Mouse (Mus musculus) left cerebral cortex, adult 9 months (tissue): ENCODE results near the gene Eya3.
"Not testable (repeated sequence)": the region's sequence is repeated elsewhere in the genome, so short reads cannot be mapped to it uniquely, and the experiment has no call there.

Experiments used
- DNase-seq, 2 experiments: peaks; one replicate each; pipeline ENCODE4 v3.0.0; 2022; ENCODE audit warnings: low spot score in 2 of 2

Eya3 gene

DNA sequence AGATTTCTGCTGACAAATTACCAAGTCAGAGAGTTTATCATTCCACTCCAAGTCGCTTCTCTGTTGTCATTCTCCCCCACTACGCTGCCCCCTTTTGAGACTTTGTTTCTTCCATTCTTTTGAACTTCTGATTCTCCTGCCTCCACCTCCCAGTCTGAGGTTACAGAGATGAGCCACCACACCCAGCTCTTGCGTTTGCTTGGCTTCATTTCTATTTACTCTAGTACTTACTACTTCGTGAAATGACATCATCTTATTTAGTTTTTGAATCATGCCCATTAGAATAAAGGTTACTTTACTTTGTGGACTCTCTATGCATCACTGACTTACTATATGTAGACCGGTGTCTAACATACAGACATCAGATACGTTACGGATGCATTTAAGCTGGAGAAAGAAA is 8.7 kb downstream of the Eya3 start:
- no peak for DNase-seq

GRCm38 (mm10) chr4:132649271-132649999 is 10.6 kb downstream of the Eya3 start:
- DNase-seq = no peak

DNA sequence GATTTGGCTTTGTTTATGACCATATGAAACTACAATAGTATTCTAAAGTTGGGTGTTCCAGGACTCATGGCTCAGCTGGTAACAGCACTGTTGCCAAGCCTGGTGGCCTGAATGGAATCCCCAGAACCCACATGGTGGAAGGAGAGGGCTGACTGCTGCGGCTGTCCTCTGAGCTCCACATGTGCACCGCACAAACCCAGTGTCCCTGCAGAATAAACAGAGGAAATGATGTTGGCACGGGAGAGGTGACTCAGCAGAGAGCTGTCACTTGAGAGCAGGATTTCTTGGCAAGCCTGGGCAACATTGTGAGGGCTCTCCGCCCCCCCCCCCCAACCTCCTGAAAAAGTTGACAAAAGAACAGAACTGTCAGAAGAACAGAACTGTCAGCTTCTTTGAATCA is 14.1 kb downstream of the Eya3 start:
- no peak for DNase-seq

DNA sequence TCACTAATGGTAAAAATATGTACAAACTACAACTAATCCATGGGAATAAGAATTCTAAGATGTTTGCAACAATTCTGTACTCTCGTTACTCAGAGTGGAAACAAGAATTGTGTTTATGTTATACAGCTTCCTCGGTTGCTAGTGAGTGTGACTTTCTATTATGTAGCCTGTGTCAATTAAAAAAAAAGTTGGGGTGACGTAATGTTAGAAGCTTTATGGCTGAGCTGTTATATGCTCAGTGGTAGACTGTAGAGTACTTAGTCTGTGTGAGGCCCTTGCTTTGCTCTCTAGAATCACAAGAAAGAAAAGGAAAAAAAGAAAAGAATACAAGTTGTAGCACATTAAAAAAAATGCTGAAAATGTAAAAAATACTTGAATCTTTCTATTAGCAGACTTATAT is 15.0 kb downstream of the Eya3 start:
- DNase-seq = no peak

GRCm38 (mm10) chr4:132655290-132655689 is 16.5 kb downstream of the Eya3 start:
- no peak for DNase-seq

- no peak for DNase-seq
Observed at GRCm38 (mm10) chr4:132659106-132659505, 20.3 kb downstream of the Eya3 start.

GRCm38 (mm10) chr4:132672697-132673096 is 33.9 kb downstream of the Eya3 start:
- no peak for DNase-seq

- DNase-seq = peak in 1 of 2 experiments; percentile 41
Observed at GRCm38 (mm10) chr4:132676771-132677539, 38.2 kb downstream of the Eya3 start.

GRCm38 (mm10) chr4:132689634-132690033 is 50.8 kb downstream of the Eya3 start:
- DNase-seq = no peak

- no peak for DNase-seq
Observed at GRCm38 (mm10) chr4:132693366-132693765, 54.6 kb downstream of the Eya3 start.

GRCm38 (mm10) chr4:132702076-132702475 is 63.3 kb downstream of the Eya3 start:
- no peak for DNase-seq

GRCm38 (mm10) chr4:132706885-132707284 is 68.1 kb downstream of the Eya3 start:
- no peak for DNase-seq

- DNase-seq = no peak
Observed at GRCm38 (mm10) chr4:132713181-132713580, 74.4 kb downstream of the Eya3 start.

DNA sequence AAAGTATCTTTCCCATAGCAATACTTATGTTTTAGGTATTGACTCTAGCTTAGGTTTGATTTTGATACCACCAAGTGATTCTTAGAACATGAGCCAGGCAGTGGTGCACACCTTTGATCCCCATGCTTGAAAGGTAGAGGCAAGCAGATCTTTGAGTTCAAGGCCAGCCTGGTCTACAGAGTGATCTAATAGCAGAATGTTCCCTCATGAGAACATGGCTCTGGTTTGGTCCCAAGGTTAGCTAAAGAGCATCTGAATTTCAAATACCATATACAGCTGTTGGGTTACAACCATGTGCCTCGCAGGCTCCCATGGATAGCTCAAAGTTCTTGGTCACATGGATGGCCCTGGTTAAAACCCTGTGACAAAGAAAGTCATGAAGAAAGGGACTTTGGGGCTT is 79.5 kb downstream of the Eya3 start:
- DNase-seq = no peak

GRCm38 (mm10) chr4:132728233-132728632 is 89.4 kb downstream of the Eya3 start:
- DNase-seq = no peak

- DNase-seq = no peak
Observed at GRCm38 (mm10) chr4:132731616-132732015, 92.8 kb downstream of the Eya3 start.

DNA sequence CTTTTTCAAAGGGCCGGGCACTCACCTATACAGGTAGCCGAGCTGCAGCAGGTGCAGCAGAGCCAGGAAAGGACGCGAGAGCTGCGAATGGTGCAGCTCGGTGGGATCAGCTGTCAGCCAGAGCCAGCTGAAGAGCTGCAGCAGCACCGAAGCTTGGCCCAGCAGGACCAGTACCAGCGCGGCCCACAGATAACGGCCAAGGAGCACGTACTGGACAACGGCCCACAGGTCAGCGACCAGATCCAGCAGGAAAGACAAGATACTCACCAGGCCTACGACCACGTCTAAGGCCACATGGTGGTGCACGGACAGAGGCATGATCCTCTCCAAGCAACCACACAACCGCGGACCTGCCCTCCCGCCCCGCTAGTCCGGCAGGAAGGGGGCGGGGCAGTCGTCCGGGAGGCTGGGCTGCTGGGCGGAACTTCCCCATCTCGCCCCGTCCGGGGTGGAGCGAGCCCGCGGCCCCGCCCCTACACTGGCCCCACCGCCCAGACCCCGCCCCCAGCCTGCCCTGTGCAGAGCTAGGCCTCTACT is 93.4 kb downstream of the Eya3 start, which contains the start of gene Xkr8:
Gene Xkr8 (minus strand): TSS at position 399 of the 537 bp plus-strand sequence.
- peak in 1 of 2 experiments; percentile 62 for DNase-seq

DNA sequence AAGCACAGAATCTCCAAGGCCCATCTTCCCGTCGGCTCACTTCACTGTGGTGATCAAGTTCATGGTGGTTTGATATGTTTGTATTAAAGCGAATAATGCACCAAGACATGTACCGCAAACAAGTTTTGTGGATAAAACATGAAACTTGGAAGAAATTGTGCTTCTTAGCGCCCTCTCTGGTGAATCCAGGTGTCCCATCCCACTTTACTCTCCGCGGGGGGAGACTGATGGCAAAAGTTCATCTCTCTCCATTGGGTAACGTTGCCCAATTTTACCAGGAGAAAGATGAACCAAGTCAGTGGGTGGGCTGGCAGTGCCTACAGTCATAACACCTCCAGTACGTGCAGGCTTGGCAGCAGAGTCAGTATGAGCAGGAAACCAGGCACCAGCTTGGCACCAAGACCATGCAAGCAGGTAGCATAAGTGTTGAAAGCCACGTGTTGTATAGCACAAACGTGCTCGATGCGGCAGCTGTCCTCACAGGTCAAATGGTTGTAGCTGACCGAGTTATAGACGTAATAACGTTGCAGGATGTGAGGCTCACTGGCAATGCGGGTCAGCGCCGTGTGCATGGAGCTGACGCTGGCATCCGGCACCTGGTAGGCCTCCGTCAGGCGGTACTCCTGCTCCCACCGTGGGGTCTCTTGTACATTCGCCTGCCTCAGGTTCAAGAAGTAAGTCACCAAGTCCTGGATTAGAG is 94.4 kb downstream of the Eya3 start:
- DNase-seq = no peak

DNA sequence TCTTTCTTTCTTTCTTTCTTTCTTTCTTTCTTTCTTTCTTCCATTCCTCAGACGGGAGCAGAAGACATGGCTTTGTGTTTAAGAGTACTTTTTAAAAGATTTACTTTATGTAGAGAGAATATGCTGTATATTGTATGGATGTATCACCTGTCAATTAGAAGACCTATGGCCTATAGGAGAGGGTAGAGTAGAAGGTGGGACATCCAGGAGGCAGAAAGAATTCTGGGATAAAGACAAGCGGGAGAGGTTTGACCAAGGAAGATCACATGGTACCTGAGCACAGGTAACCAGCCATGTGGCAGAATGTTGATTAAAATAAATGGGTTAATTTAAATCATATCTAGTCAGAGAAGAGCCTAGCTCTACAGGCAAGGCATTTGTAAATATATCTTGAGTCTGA is 96.0 kb downstream of the Eya3 start:
- DNase-seq = no peak

DNA sequence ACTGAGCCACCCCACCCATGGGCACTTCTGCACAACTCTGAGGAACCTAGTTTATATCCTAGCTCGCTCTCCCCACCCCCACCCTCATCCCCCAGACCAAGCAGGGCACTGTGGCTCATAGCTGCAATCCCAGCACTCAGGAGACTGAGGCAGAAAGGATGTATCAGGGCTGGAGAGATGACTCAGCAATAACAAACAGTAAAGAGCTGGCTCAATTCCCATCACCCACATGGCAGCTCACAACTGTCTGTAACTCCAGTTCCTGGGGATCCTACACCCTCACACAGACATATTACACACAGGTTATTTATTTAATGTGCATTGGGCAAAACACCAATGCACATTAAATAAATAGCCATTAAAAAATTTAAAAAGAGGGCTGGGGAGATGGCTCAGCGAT is 96.6 kb downstream of the Eya3 start:
- DNase-seq = no peak

DNA sequence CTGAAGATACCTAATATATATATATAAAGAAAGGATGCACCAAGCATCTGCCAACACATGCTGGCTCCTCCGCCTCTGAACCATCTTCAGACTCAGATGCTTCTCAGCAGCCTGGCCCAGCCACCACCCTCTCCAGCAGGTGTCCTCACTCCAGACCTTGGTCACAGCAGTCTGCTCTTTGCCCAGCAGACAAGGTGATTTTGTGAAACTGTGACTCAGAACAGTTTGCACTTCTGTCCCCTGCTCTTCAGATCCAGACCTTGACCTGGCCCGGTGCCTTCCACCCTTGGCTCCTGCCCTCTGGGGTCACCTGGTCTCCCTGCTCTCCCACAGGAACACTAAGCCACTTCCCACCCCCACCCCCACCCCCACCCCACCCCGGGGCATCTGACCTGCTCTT is 97.1 kb downstream of the Eya3 start:
- DNase-seq = no peak

- DNase-seq = not testable (repeated sequence)
Observed at GRCm38 (mm10) chr4:132737154-132737553, 98.4 kb downstream of the Eya3 start.
